Mouse (Mus musculus) hindbrain, embryonic 10.5 days (tissue): ENCODE measurements at regions not wholly inside any gene's neighbourhood (a gene's known extent, or its start where the extent isn't known, plus 50 kb on each side); places are given as distances from the start of the nearest gene placed in this dataset.

Experiments
- DNase-seq: peaks from one replicate; pipeline ENCODE4 v3.0.0-alpha.2; 2017; ENCODE audit warnings: low spot score
- H3K27ac ChIP-seq: fragments of 300-500 bp; sonication (generic); 2 replicates; pipeline ENCODE4 v1.5.1; 2016; ENCODE audit warnings: mild to moderate bottlenecking, moderate library complexity
- H3K27me3 ChIP-seq: fragments of 300-500 bp; sonication (generic); 2 replicates; pipeline ENCODE4 v1.6.1; 2016; ENCODE audit warnings: mild to moderate bottlenecking; ENCODE audit not compliant: poor library complexity, insufficient read depth, severe bottlenecking
- H3K36me3 ChIP-seq: fragments of 300-500 bp; sonication (generic); 2 replicates; pipeline ENCODE4 v1.6.1; 2016; ENCODE audit warnings: mild to moderate bottlenecking, moderate library complexity
- H3K4me1 ChIP-seq: fragments of 300-500 bp; sonication (generic); replicated peaks from 2 replicates; pipeline ENCODE4 v1.6.1; 2016; ENCODE audit warnings: mild to moderate bottlenecking
- H3K4me3 ChIP-seq: fragments of 300-500 bp; sonication (generic); 2 replicates; pipeline ENCODE4 v1.5.1; 2016; ENCODE audit warnings: mild to moderate bottlenecking, moderate library complexity
- H3K9me3 ChIP-seq: fragments of 300-500 bp; sonication (generic); 2 replicates; pipeline ENCODE4 v1.6.1; 2016; ENCODE audit warnings: mild to moderate bottlenecking, moderate library complexity
- WGBS: fragments of 180-500 bp; shearing (Covaris S2); methylation state at CpG from one replicate; pipeline ENCODE4 v1.1.7; 2016; 5-methylcytosine and 5-hydroxymethylcytosine counted together

GRCm38 (mm10) chr4:82234443-82234842 lies 471.1 kb downstream of the Nfib start:
- no peaks in the 10 kb centered on the region for H3K4me1 ChIP-seq
- H3K4me3 ChIP-seq, result no peak overlapping the region
- DNase-seq, result no peak
- peaks cover 13% of the 10 kb centered on the region for H3K9me3 ChIP-seq
- H3K36me3 ChIP-seq, result no peaks in the 10 kb centered on the region
- WGBS, result 85% methylated on average over 5 of the region's 5 CpGs
- no peak overlapping the region for H3K27ac ChIP-seq
- H3K27me3 ChIP-seq, result no peaks in the 10 kb centered on the region

- Histone ChIP-seq H3K27ac (no peak overlapping the region), H3K9me3 (no peaks in the 10 kb centered on the region), H3K27me3 (no peaks in the 10 kb centered on the region), H3K4me3 (no peak overlapping the region), H3K36me3 (no peaks in the 10 kb centered on the region), H3K4me1 (no peaks in the 10 kb centered on the region)
- DNase-seq, result no peak
- 68% methylated on average over 6 of the region's 6 CpGs for WGBS
Measured at GRCm38 (mm10) chr4:82226197-82227119, 479.1 kb downstream of the Nfib start.

DNA sequence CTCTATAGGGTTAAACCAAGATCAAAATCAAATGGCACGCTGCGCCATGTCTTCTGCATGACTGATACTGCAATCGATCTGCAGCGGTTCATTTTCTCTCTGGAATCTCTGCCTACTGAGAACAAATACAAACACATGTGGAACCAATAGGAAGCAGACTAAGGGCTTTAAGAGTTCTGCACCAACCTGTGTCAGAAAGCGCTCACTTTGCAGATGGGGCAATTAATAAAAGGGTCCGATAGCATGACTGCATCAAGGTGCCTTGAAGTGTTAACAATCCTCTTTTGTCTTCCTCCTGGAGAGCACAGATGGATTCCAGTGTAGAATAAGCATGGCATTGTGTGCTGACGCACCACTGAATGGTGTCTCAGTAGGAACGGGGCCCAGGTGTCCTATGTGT lies 484.8 kb downstream of the Nfib start:
- Histone ChIP-seq H3K9me3 (no peaks in the 10 kb centered on the region), H3K36me3 (no peaks in the 10 kb centered on the region), H3K4me1 (peaks cover 11% of the 10 kb centered on the region; the same call in 1 of the 2 replicates), H3K4me3 (no peak overlapping the region), H3K27ac (peak overlapping the region; percentile 69; the same call in 1 of the 2 replicates), H3K27me3 (no peaks in the 10 kb centered on the region)
- WGBS, result 53% methylated on average over 8 of the region's 8 CpGs
- DNase-seq, result peak; percentile 9

- DNase-seq, result peak; percentile 7
- Histone ChIP-seq H3K4me3 (no peak overlapping the region), H3K4me1 (peaks cover 11% of the 10 kb centered on the region; the same call in 1 of the 2 replicates), H3K9me3 (no peaks in the 10 kb centered on the region), H3K27me3 (no peaks in the 10 kb centered on the region), H3K36me3 (no peaks in the 10 kb centered on the region), H3K27ac (peak overlapping the region; percentile 69)
- WGBS, result 84% methylated on average over 7 of the region's 7 CpGs
Measured at GRCm38 (mm10) chr4:82220120-82220714, 485.3 kb downstream of the Nfib start.

DNA sequence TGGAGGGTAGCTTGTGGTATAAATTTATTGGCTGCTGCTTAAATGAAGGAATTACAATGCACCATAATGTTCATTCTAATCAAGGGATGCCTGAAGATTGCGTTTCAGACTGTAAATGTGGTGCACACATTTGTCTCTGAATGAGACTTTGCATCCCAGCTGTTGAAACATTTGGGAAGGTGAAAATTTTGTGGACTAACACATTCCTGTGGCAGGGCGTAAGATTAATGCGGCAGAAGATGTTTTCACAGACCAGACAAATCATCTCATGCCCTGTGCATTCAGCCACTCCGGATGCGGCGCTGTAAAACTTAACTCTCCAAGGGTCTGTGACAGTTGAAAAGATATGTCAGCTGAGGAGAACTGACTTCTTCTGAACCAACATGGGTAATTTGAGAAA lies 486.9 kb downstream of the Nfib start:
- Histone ChIP-seq H3K27ac (no peak overlapping the region), H3K36me3 (no peaks in the 10 kb centered on the region), H3K27me3 (no peaks in the 10 kb centered on the region), H3K4me3 (no peak overlapping the region), H3K4me1 (peaks cover 11% of the 10 kb centered on the region; the same call in 1 of the 2 replicates), H3K9me3 (no peaks in the 10 kb centered on the region)
- 85% methylated on average over 6 of the region's 6 CpGs for WGBS
- DNase-seq, result no peak

GRCm38 (mm10) chr4:82207031-82207430 lies 498.5 kb downstream of the Nfib start:
- DNase-seq, result no peak

DNA sequence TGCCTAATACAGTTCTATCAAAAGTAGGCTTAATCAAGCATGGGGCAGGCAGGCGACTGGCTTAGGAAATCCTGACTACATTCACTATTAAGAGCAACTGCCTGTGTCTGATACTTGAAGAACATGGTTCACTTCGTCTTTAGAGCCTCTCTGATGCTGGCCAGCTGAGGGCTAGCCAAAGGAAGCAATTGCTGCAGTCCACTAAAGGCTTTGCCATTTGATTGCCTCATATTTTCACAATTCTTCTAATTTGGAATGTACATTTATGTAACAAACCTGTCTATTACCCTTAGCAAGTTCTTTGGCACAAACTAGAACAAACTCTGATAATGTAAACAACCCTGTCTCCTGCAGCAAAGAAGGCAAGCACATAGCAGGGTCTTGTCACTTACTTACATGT lies 505.2 kb downstream of the Nfib start:
- Histone ChIP-seq H3K27ac (no peak overlapping the region), H3K4me3 (no peak overlapping the region), H3K4me1 (no peaks in the 10 kb centered on the region), H3K36me3 (no peaks in the 10 kb centered on the region), H3K27me3 (no peaks in the 10 kb centered on the region), H3K9me3 (no peaks in the 10 kb centered on the region)
- DNase-seq, result no peak
- 83% methylated on average over 2 of the region's 2 CpGs for WGBS

More at GRCm38 (mm10) chr4:82207031-82207430, 498.5 kb downstream of the Nfib start:
- no peak overlapping the region for H3K4me3 ChIP-seq
- WGBS, result 97% methylated on average over 1 of the region's 1 CpGs
- H3K27me3 ChIP-seq, result no peaks in the 10 kb centered on the region
- H3K36me3 ChIP-seq, result no peaks in the 10 kb centered on the region
- no peaks in the 10 kb centered on the region for H3K4me1 ChIP-seq
- no peak overlapping the region for H3K27ac ChIP-seq
- no peaks in the 10 kb centered on the region for H3K9me3 ChIP-seq

DNA sequence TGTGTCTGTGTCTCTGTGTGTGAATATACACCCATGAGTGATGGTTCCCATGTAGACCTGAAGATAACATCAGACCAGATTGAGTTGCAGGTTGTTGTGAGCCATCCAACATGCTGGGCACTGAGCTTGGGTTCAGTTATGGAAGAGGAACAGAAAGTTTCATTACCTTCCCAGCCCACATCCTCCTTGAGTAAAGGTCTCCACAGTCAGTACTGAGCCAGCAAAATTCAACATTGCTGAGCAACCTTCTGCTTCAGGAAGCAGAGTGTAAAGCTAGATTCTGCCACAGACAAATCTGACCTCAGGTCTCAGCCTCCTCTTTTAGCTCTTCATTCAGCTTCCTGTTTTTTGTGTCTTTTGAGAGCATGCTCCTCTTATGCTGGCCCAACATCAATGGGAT lies 506.4 kb downstream of the Nfib start:
- no peak overlapping the region for H3K27ac ChIP-seq
- no peak for DNase-seq
- H3K27me3 ChIP-seq, result no peaks in the 10 kb centered on the region
- H3K36me3 ChIP-seq, result no peaks in the 10 kb centered on the region
- H3K4me1 ChIP-seq, result no peaks in the 10 kb centered on the region
- no peaks in the 10 kb centered on the region for H3K9me3 ChIP-seq
- H3K4me3 ChIP-seq, result no peak overlapping the region

- no peaks in the 10 kb centered on the region for H3K27me3 ChIP-seq
- H3K4me1 ChIP-seq, result no peaks in the 10 kb centered on the region
- WGBS, result 90% methylated on average over 6 of the region's 6 CpGs
- no peaks in the 10 kb centered on the region for H3K9me3 ChIP-seq
- no peaks in the 10 kb centered on the region for H3K36me3 ChIP-seq
- no peak overlapping the region for H3K4me3 ChIP-seq
- DNase-seq, result no peak
- H3K27ac ChIP-seq, result no peak overlapping the region
Measured at GRCm38 (mm10) chr4:82197611-82198010, 507.9 kb downstream of the Nfib start.

DNA sequence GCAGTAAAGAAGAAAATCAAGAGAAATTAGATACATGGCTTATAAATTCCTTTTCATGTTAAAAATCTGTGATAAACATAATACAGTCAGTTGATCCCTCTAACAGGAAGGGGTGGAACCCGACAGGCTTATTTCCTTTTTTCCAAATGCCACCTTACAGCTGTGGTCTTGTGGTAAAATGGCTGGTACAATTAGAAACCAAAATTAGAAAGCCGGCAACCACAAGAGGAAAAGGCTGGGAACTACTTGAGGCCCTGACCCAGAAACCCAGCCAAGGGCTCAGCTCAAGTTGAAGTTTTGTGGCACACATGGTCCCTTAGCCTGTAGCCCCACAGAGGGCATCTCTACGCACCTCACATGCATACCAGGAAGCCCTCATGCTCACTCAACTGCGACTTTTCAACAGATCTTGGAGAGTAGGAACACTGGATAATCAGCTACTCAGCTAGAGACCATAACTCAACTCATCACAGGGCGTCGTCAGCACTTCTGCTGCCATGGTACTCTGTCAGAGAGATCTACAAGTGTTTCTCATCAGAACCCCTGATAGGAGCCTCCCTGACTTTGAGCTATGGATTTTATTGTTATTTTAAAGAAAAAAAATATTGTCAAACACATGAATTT lies 509.4 kb downstream of the Nfib start:
- DNase-seq, result no peak
- no peak overlapping the region for H3K27ac ChIP-seq
- H3K4me1 ChIP-seq, result no peaks in the 10 kb centered on the region
- H3K9me3 ChIP-seq, result no peaks in the 10 kb centered on the region
- H3K36me3 ChIP-seq, result no peaks in the 10 kb centered on the region
- no peak overlapping the region for H3K4me3 ChIP-seq
- WGBS, result 82% methylated on average over 6 of the region's 6 CpGs
- no peaks in the 10 kb centered on the region for H3K27me3 ChIP-seq

DNA sequence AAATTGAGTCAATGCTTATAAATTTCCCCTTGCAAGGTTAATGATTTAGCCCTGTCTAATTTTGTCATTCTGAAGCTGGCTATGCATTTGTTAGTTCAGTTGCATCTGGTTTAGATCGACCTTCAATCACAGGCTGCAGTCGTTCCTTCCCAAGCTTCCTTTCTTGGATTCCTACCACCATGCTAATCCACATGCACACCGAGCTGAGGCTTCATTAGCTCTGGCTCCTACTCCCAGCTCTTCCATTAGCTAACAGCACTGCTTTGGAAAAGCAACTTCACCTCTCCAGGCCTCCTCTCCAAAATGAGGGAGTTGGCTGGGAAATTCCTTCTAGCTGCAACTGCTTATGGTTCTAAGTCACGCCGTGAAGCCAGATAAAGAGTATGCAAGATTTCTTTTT lies 511.6 kb downstream of the Nfib start:
- no peaks in the 10 kb centered on the region for H3K36me3 ChIP-seq
- 87% methylated on average over 5 of the region's 5 CpGs for WGBS
- no peaks in the 10 kb centered on the region for H3K27me3 ChIP-seq
- DNase-seq, result no peak
- H3K9me3 ChIP-seq, result no peaks in the 10 kb centered on the region
- no peak overlapping the region for H3K4me3 ChIP-seq
- no peaks in the 10 kb centered on the region for H3K4me1 ChIP-seq
- H3K27ac ChIP-seq, result no peak overlapping the region

DNA sequence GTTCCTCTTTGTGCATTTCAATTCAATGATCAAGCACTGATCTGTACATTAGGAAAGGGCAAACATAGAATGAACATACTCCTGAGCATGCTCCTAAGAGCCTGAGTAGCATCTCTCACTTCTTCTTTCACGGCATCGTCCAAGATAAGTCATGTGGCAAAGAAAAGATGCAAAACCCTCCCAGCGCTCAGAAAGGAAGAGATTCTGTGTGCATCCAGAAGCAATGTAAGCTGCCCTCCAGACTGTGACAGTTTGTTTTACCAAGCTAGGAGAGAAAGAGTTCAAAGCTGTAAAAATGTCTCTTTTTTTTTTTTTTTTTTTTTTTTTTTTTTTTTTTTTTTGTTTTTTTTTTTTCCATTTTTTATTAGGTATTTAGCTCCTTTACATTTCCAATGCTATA lies 518.7 kb downstream of the Nfib start:
- no peaks in the 10 kb centered on the region for H3K9me3 ChIP-seq
- H3K36me3 ChIP-seq, result no peaks in the 10 kb centered on the region
- no peak for DNase-seq
- 96% methylated on average over 3 of the region's 3 CpGs for WGBS
- H3K4me1 ChIP-seq, result no peaks in the 10 kb centered on the region; the same call in 1 of the 2 replicates
- H3K27me3 ChIP-seq, result no peaks in the 10 kb centered on the region
- no peak overlapping the region for H3K4me3 ChIP-seq
- no peak overlapping the region for H3K27ac ChIP-seq

DNA sequence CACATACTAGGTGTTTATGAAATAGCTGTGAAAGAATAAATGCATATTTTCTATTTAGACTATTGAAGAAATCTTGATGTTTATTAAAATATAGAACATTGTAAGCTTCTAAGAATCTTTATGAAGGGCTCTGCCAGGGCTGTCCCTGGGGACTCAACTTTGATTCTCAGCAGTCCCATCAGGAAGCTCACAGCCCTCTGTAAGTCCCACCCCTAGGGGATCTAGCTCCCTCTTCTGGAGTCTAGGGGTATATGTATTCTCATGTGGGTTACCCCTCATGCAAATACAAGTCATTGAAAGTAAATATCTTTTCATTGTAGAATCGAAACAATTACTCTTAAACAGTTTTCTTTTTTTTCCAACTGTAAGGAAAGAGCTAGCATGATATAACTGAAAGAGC lies 521.6 kb downstream of the Nfib start:
- Histone ChIP-seq H3K27ac (no peak overlapping the region), H3K27me3 (no peaks in the 10 kb centered on the region), H3K9me3 (no peaks in the 10 kb centered on the region), H3K36me3 (no peaks in the 10 kb centered on the region), H3K4me3 (no peak overlapping the region), H3K4me1 (no peaks in the 10 kb centered on the region; the same call in 1 of the 2 replicates)
- DNase-seq, result no peak
- 93% methylated on average over 1 of the region's 1 CpGs for WGBS
